Mouse (Mus musculus): ENCODE results near the gene Efcab2. TPM values are rescaled to one million over a fixed set of nuclear protein-coding genes. Genes with fewer than 3 reads are reported as not detected.
"Not testable (repeated sequence)": the region's sequence is repeated elsewhere in the genome, so short reads cannot be mapped to it uniquely, and the experiment has no call there.

Efcab2 gene
- polyA plus RNA-seq, 1 experiment from 2014 or later: 16.6 TPM

DNA sequence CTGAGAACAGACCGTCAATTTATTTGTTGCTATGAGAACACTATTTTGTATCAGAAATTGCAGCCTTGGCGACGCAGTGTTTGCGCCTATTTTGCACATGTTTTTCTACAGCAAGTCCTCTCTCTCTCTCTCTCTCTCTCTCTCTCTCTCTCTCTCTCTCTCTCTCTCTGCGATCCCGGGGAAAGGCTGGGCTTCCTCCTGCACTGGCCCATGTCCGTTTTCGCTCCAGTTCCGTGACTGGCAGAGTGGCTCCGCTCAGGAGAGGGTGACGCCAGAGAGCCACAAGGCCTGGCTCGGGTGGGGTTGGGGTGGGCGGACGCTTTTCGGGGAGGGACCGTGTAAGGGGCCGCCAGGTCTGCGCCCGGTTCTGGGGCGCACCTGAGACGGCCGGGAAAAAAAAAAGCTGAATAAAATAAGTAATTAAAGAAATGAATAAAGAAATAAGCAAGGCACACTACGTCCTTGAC lies 407 bp upstream of the Efcab2 start:
- peak overlapping the region; percentile 100 for H3K27ac ChIP-seq (replicated peaks in 1 of 2; ENCODE audit: control insufficient read depth in 1 of 2, insufficient read depth in 1 of 2, low read depth in 2 of 2, low read length in 2 of 2)
- peaks cover 0 to 5% of the 10 kb centered on the region in 2 experiments; a peak in 1 of 4 replicates for H3K4me1 ChIP-seq (ENCODE audit: control insufficient read depth in 2 of 2, insufficient read depth in 2 of 2, low read length in 2 of 2)
- H3K9ac ChIP-seq (ENCODE audit: low read length): peak overlapping the region; percentile 94
- whole genome bisulfite sequencing: under 1% methylated on average over 23 of the region's 23 CpGs
- no peaks in the 10 kb centered on the region for H3K9me3 ChIP-seq (ENCODE audit: control insufficient read depth, low read length)
- H3K4me3 ChIP-seq (ENCODE audit: control insufficient read depth in 1 of 2, insufficient read depth in 1 of 2, low read depth in 1 of 2, low read length in 2 of 2): peak overlapping the region; percentile 61 to 88
- peak; percentile 88 for ATAC-seq (ENCODE audit: insufficient number of reproducible peaks, insufficient read depth, low FRiP score, low read depth)
- no peaks in the 10 kb centered on the region for H3K36me3 ChIP-seq (ENCODE audit: control insufficient read depth, insufficient read depth, low read length)
- H3K4me2 ChIP-seq (ENCODE audit: low read length): peak overlapping the region; percentile 81
- no peaks in the 10 kb centered on the region for H3K27me3 ChIP-seq (ENCODE audit: control insufficient read depth, insufficient read depth, low read length)

DNA sequence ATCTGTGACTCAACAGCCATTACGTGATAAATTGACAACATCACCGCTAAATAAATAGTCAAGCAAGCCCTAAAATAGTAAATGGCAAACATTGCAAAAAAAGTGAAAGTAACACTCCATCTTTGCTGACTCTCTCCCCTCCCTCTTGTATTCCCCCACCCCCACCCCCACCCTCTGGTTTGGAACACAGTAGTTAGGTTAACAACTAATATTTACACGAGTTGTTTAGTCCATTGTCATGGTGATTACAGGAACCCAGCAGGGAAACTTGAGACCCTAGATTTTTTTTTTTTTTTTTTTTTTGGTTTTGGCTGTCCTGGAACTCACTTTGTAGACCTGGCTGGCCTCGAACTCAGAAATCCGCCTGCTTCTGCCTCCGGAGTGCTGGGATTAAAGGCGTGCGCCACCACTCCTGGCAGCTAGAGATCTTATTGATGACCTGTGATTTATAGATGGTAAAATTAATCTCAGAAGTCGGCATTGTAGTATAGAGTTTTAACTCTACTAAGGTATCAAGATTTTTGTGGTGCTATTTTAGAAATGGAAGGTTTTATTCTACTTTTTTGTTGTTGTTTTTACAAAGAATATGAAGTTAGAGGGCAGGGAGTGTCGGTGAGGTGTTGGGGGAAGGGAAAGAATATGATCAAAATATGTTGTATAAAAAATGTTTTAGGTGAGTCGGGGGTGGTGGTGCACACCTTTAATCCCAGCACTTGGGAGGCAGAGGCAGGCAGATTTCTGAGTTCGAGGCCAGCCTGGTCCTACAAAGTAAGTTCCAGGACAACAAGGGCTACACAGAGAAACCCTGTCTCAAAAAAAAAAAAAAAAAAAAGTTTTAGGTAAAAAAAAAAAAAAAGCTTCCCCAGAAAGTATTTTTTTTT lies 1.1 kb downstream of the Efcab2 start:
- no peak for ATAC-seq (ENCODE audit: insufficient number of reproducible peaks, insufficient read depth, low FRiP score, low read depth)
- WGBS: 68% methylated on average over 12 of the region's 12 CpGs
- peak overlapping the region; percentile 61 to 88 for H3K4me3 ChIP-seq (ENCODE audit: control insufficient read depth in 1 of 2, insufficient read depth in 1 of 2, low read depth in 1 of 2, low read length in 2 of 2)
- no peaks in the 10 kb centered on the region for H3K9me3 ChIP-seq (ENCODE audit: control insufficient read depth, low read length)
- peak overlapping the region; percentile 100 for H3K27ac ChIP-seq (replicated peaks in 1 of 2; ENCODE audit: control insufficient read depth in 1 of 2, insufficient read depth in 1 of 2, low read depth in 2 of 2, low read length in 2 of 2)
- H3K27me3 ChIP-seq (ENCODE audit: control insufficient read depth, insufficient read depth, low read length): no peaks in the 10 kb centered on the region
- peak overlapping the region; percentile 94 for H3K9ac ChIP-seq (ENCODE audit: low read length)
- H3K4me2 ChIP-seq (ENCODE audit: low read length): peak overlapping the region; percentile 81
- peaks cover 0 to 5% of the 10 kb centered on the region in 2 experiments; a peak in 1 of 4 replicates for H3K4me1 ChIP-seq (ENCODE audit: control insufficient read depth in 2 of 2, insufficient read depth in 2 of 2, low read length in 2 of 2)
- no peaks in the 10 kb centered on the region for H3K36me3 ChIP-seq (ENCODE audit: control insufficient read depth, insufficient read depth, low read length)

DNA sequence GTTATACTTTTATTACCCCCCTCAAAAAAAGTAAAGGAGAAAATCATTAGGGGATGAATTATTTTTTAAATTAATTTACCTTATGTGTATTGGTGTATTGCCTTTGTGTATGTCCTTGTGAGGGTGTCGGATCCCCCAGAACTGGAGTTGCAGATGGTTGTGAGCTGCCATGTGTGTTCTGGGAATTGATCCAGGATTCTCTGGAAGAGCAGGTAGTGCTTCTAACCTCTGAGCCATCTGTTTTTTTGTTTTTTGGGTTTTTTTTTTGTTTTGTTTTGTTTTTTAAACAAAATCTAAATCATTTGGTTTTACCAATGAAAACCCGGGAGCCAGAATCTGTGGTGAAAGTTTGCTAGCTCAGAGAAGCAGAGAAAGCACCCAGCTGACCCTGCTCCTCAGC lies 1.8 kb downstream of the Efcab2 start:
- Histone ChIP-seq H3K4me3 (ENCODE audit: control insufficient read depth in 1 of 2, insufficient read depth in 1 of 2, low read depth in 1 of 2, low read length in 2 of 2) (no peak overlapping the region), H3K27ac (replicated peaks in 1 of 2; ENCODE audit: control insufficient read depth in 1 of 2, insufficient read depth in 1 of 2, low read depth in 2 of 2, low read length in 2 of 2) (no peak overlapping the region), H3K9ac (ENCODE audit: low read length) (no peak overlapping the region), H3K4me1 (ENCODE audit: control insufficient read depth in 2 of 2, insufficient read depth in 2 of 2, low read length in 2 of 2) (peaks cover 0 to 5% of the 10 kb centered on the region in 2 experiments; a peak in 1 of 4 replicates), H3K27me3 (ENCODE audit: control insufficient read depth, insufficient read depth, low read length) (no peaks in the 10 kb centered on the region), H3K4me2 (ENCODE audit: low read length) (no peak overlapping the region), H3K9me3 (ENCODE audit: control insufficient read depth, low read length) (no peaks in the 10 kb centered on the region), H3K36me3 (ENCODE audit: control insufficient read depth, insufficient read depth, low read length) (no peaks in the 10 kb centered on the region)
- 76% methylated on average over 2 of the region's 2 CpGs for WGBS
- ATAC-seq (ENCODE audit: insufficient number of reproducible peaks, insufficient read depth, low FRiP score, low read depth): no peak

- Histone ChIP-seq H3K27ac (replicated peaks in 1 of 2; ENCODE audit: control insufficient read depth in 1 of 2, insufficient read depth in 1 of 2, low read depth in 2 of 2, low read length in 2 of 2) (peak overlapping the region in 1 of 2 experiments; percentile 57; a peak in 1 of 4 replicates), H3K27me3 (ENCODE audit: control insufficient read depth, insufficient read depth, low read length) (no peaks in the 10 kb centered on the region), H3K4me3 (ENCODE audit: control insufficient read depth in 1 of 2, insufficient read depth in 1 of 2, low read depth in 1 of 2, low read length in 2 of 2) (no peak overlapping the region), H3K4me1 (ENCODE audit: control insufficient read depth in 2 of 2, insufficient read depth in 2 of 2, low read length in 2 of 2) (peaks cover 0 to 5% of the 10 kb centered on the region in 2 experiments; a peak in 1 of 4 replicates), H3K9ac (ENCODE audit: low read length) (no peak overlapping the region), H3K36me3 (ENCODE audit: control insufficient read depth, insufficient read depth, low read length) (no peaks in the 10 kb centered on the region), H3K9me3 (ENCODE audit: control insufficient read depth, low read length) (no peaks in the 10 kb centered on the region), H3K4me2 (ENCODE audit: low read length) (no peak overlapping the region)
- no peak for ATAC-seq (ENCODE audit: insufficient number of reproducible peaks, insufficient read depth, low FRiP score, low read depth)
- WGBS: 31% methylated on average over 4 of the region's 4 CpGs
Observed at GRCm38 (mm10) chr1:178408901-178409361, 3.0 kb downstream of the Efcab2 start.

- not testable (repeated sequence) for H3K4me1 ChIP-seq (ENCODE audit: control insufficient read depth in 2 of 2, insufficient read depth in 2 of 2, low read length in 2 of 2); H3K27ac ChIP-seq (replicated peaks in 1 of 2; ENCODE audit: control insufficient read depth in 1 of 2, insufficient read depth in 1 of 2, low read depth in 2 of 2, low read length in 2 of 2); H3K4me2 ChIP-seq (ENCODE audit: low read length); H3K4me3 ChIP-seq (ENCODE audit: control insufficient read depth in 1 of 2, insufficient read depth in 1 of 2, low read depth in 1 of 2, low read length in 2 of 2); ATAC-seq (ENCODE audit: insufficient number of reproducible peaks, insufficient read depth, low FRiP score, low read depth); H3K9ac ChIP-seq (ENCODE audit: low read length); H3K9me3 ChIP-seq (ENCODE audit: control insufficient read depth, low read length); H3K36me3 ChIP-seq (ENCODE audit: control insufficient read depth, insufficient read depth, low read length); H3K27me3 ChIP-seq (ENCODE audit: control insufficient read depth, insufficient read depth, low read length)
- WGBS: 87% methylated on average over 2 of the region's 2 CpGs
Observed at GRCm38 (mm10) chr1:178413367-178413766, 7.5 kb downstream of the Efcab2 start.

DNA sequence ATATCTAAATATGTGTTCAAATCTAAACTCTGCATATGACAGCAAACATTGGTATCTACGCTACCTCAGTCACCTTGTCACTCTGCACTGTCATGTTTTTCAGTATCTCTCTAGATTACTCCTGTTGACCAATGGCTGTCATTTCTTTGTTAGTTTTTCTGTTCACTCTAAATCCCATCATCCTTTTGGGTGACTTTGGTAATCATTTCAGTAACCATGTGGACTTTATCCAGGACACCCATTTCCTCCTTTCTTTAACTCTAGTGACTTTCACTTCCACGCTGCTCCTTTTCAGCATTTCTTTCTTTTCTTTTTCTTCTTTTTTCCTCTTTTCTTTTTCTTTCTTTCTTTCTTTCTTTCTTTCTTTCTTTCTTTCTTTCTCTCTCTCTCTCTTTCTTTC lies 13.7 kb downstream of the Efcab2 start:
- Histone ChIP-seq H3K4me3 (ENCODE audit: control insufficient read depth in 1 of 2, insufficient read depth in 1 of 2, low read depth in 1 of 2, low read length in 2 of 2) (no peak overlapping the region), H3K27me3 (ENCODE audit: control insufficient read depth, insufficient read depth, low read length) (no peaks in the 10 kb centered on the region), H3K9me3 (ENCODE audit: control insufficient read depth, low read length) (no peaks in the 10 kb centered on the region), H3K36me3 (ENCODE audit: control insufficient read depth, insufficient read depth, low read length) (no peaks in the 10 kb centered on the region), H3K9ac (ENCODE audit: low read length) (no peak overlapping the region), H3K4me1 (ENCODE audit: control insufficient read depth in 2 of 2, insufficient read depth in 2 of 2, low read length in 2 of 2) (no peaks in the 10 kb centered on the region), H3K27ac (replicated peaks in 1 of 2; ENCODE audit: control insufficient read depth in 1 of 2, insufficient read depth in 1 of 2, low read depth in 2 of 2, low read length in 2 of 2) (no peak overlapping the region), H3K4me2 (ENCODE audit: low read length) (no peak overlapping the region)
- 94% methylated on average over 2 of the region's 2 CpGs for WGBS
- no peak for ATAC-seq (ENCODE audit: insufficient number of reproducible peaks, insufficient read depth, low FRiP score, low read depth)

DNA sequence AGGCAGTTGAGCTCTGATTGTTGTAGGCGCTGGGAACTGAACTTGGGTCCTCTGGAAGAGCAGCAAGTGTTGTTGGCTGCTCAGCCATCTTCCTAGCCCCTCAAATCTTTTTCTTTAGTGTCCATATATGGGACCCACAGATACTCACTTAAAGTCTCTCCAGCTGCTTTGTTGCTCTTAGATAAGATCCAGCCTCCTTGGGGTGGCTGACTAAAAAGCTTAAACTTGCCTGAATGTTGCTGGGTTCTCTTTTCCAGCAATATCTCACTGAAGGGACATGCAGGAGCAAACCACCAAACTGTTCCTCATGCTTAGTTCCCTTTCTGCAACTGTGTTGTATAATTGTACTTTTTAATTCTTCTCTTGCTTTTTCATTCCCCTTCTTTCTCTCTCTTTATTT lies 17.8 kb downstream of the Efcab2 start:
- Histone ChIP-seq H3K4me3 (ENCODE audit: control insufficient read depth in 1 of 2, insufficient read depth in 1 of 2, low read depth in 1 of 2, low read length in 2 of 2) (no peak overlapping the region), H3K9me3 (ENCODE audit: control insufficient read depth, low read length) (no peaks in the 10 kb centered on the region), H3K4me2 (ENCODE audit: low read length) (no peak overlapping the region), H3K4me1 (ENCODE audit: control insufficient read depth in 2 of 2, insufficient read depth in 2 of 2, low read length in 2 of 2) (no peaks in the 10 kb centered on the region), H3K9ac (ENCODE audit: low read length) (no peak overlapping the region), H3K27ac (replicated peaks in 1 of 2; ENCODE audit: control insufficient read depth in 1 of 2, insufficient read depth in 1 of 2, low read depth in 2 of 2, low read length in 2 of 2) (no peak overlapping the region), H3K27me3 (ENCODE audit: control insufficient read depth, insufficient read depth, low read length) (no peaks in the 10 kb centered on the region), H3K36me3 (ENCODE audit: control insufficient read depth, insufficient read depth, low read length) (no peaks in the 10 kb centered on the region)
- no peak for ATAC-seq (ENCODE audit: insufficient number of reproducible peaks, insufficient read depth, low FRiP score, low read depth)
- WGBS: 100% methylated on average over 1 of the region's 1 CpGs
